ENCODE assay signal across 24 mouse cellular contexts in the genomic region with DNA sequence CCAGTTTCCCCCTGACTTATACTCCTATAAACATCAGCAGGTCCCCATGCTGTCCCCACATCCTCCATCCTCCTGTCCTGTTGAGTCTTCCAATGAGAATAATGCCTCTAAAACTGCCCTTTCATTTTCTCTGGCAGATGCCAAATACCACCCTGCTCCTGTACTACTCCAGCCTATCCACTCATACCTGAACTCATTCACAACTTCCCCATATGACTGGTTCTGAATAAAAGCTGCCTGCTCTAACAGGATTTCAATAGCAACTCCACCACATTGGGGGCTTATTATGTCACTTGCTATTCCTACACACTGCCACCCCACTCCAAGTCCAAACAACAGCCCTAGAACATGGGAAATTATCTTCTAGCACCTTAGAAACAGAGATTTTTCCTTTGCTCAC.
DNase-seq lines count a peak whose midpoint lies in the region; ATAC-seq and TF ChIP-seq lines count a peak whose summit lies in the region.
"Had no signal": no experiment of that assay in that cellular context is flagged by ENCODE, and none has a peak within 500 bp of the region (broad histone marks: within the 10 kb centered on the region; RNA-seq: fewer than 3 reads in every experiment).

No protein-coding gene starts in this region.

- no peak overlapping the region for H3K9ac ChIP-seq in intestine, postnatal 0 days (ENCODE audit: low read depth, low read length)
- no peak overlapping the region for H3K9ac ChIP-seq in intestine, embryonic 16.5 days (ENCODE audit: low read depth, low read length)
- no peak overlapping the region for H3K9ac ChIP-seq in CH12.LX (ENCODE audit: insufficient read depth, low read depth)
- H3K9ac ChIP-seq: embryonic facial prominence, embryonic 13.5 days; embryonic facial prominence, embryonic 15.5 days; forebrain, embryonic 12.5 days had no signal

- DNase-seq in A20 (ENCODE audit: low read depth, low spot score) = peak; percentile 66
- DNase-seq in CH12.LX (ENCODE audit: extremely low read depth) = peak; percentile 26
- DNase-seq in retina, embryonic 14.5 days (ENCODE audit: low spot score) = no peak
- DNase-seq: adrenal gland, adult 2 months; adrenal gland, postnatal 10 days; adrenal gland, postnatal 25 days; B cell, adult 2 months; cerebellum, adult 11 months; cerebellum, adult 18-20 months; cerebellum, adult 8-10 months; cerebellum, adult 9-11 months; cerebellum, postnatal 14 days; cerebellum, postnatal 36 days; embryo, embryonic 11 days had no signal

- no peak overlapping the region for H3K4me3 ChIP-seq in intestine, postnatal 0 days (ENCODE audit: low read depth, low read length)
- no peak overlapping the region for H3K4me3 ChIP-seq in intestine, embryonic 16.5 days (ENCODE audit: low read length)
- no peak overlapping the region for H3K4me3 ChIP-seq in CH12.LX (replicated peaks in 1 of 3; ENCODE audit: low read depth in 2 of 3, low read length in 2 of 3, poor library complexity in 1 of 3)
- H3K4me3 ChIP-seq: embryonic facial prominence, embryonic 13.5 days; embryonic facial prominence, embryonic 15.5 days; erythroblast, embryonic 14.5 days; forebrain, embryonic 10.5 days; forebrain, embryonic 12.5 days had no signal

- H3K9me3 ChIP-seq in intestine, postnatal 0 days (ENCODE audit: control insufficient read depth) = no peaks in the 10 kb centered on the region
- no peaks in the 10 kb centered on the region for H3K9me3 ChIP-seq in intestine, embryonic 16.5 days (ENCODE audit: control insufficient read depth, low read length)
- H3K9me3 ChIP-seq in CH12.LX (replicated peaks; ENCODE audit: low read length) = no peaks in the 10 kb centered on the region
- H3K9me3 ChIP-seq: embryonic facial prominence, embryonic 13.5 days; embryonic facial prominence, embryonic 15.5 days; forebrain, embryonic 12.5 days had no signal

- in situ Hi-C loops in CH12.LX (cut with MboI; ENCODE audit: low pct_ligation_motif_present, low pct_unique_long_range_greater_than_20kb, low sequenced_read_pairs) = no loop called here

- no peaks in the 10 kb centered on the region for H3K27me3 ChIP-seq in intestine, postnatal 0 days (replicated peaks; ENCODE audit: control insufficient read depth, insufficient read depth, low read length)
- no peaks in the 10 kb centered on the region for H3K27me3 ChIP-seq in intestine, embryonic 16.5 days (replicated peaks; ENCODE audit: control insufficient read depth, insufficient read depth, low read length)
- no peaks in the 10 kb centered on the region for H3K27me3 ChIP-seq in CH12.LX (replicated peaks)
- H3K27me3 ChIP-seq: embryonic facial prominence, embryonic 13.5 days; embryonic facial prominence, embryonic 15.5 days; forebrain, embryonic 12.5 days had no signal

- dilution Hi-C loops in CH12.LX (cut with MboI; ENCODE audit: extremely low pct_ligation_motif_present, extremely low pct_unique_long_range_greater_than_20kb, low sequenced_read_pairs) = no loop called here

- no peak for TF ChIP-seq EP300 in CH12.LX (IDR thresholded peaks at IDR 0.05; ENCODE audit: low read length)

- no peak overlapping the region for H3K27ac ChIP-seq in intestine, postnatal 0 days (ENCODE audit: low read depth, low read length)
- no peak overlapping the region for H3K27ac ChIP-seq in intestine, embryonic 16.5 days (ENCODE audit: low read length)
- no peak overlapping the region for H3K27ac ChIP-seq in CH12.LX (ENCODE audit: insufficient read depth, low read depth)
- H3K27ac ChIP-seq: embryonic facial prominence, embryonic 13.5 days; embryonic facial prominence, embryonic 15.5 days; forebrain, embryonic 10.5 days; forebrain, embryonic 12.5 days had no signal

- no peaks in the 10 kb centered on the region for H3K36me3 ChIP-seq in intestine, postnatal 0 days (ENCODE audit: control insufficient read depth, insufficient read depth)
- no peaks in the 10 kb centered on the region for H3K36me3 ChIP-seq in intestine, embryonic 16.5 days (ENCODE audit: control insufficient read depth, insufficient read depth, low read length)
- peaks cover 0 to 16% of the 10 kb centered on the region in 2 experiments for H3K36me3 ChIP-seq in CH12.LX (replicated peaks in 1 of 2; ENCODE audit: control insufficient read depth in 1 of 2, insufficient read depth in 1 of 2, low read length in 1 of 2)
- H3K36me3 ChIP-seq: forebrain, embryonic 12.5 days had no signal

- H3K4me1 ChIP-seq in intestine, postnatal 0 days (replicated peaks; ENCODE audit: control insufficient read depth, insufficient read depth, low read length) = peaks cover 12% of the 10 kb centered on the region; the same call in 1 of the 2 replicates
- H3K4me1 ChIP-seq in intestine, embryonic 16.5 days (ENCODE audit: control insufficient read depth, insufficient read depth, low read length) = no peaks in the 10 kb centered on the region; the same call in 1 of the 2 replicates
- peaks cover 5 to 52% of the 10 kb centered on the region in 2 experiments; a peak in 3 of 4 replicates for H3K4me1 ChIP-seq in CH12.LX (ENCODE audit: control insufficient read depth in 1 of 2, insufficient read depth in 2 of 2)

- ATAC-seq in intestine, postnatal 0 days = no peak
- ATAC-seq in intestine, embryonic 16.5 days = no peak
- ATAC-seq: CD4-positive, CD25-positive, alpha-beta regulatory T cell, adult 4 months; forebrain, embryonic 14.5 days; forebrain, embryonic 16.5 days had no signal

- TF ChIP-seq POLR2A in CH12.LX (IDR thresholded peaks at IDR 0.05; ENCODE audit: low read depth, low read length) = no peak

- no peak for TF ChIP-seq CTCF in intestine, postnatal 0 days (IDR thresholded peaks at IDR 0.05; ENCODE audit: low read depth)
- no peak for TF ChIP-seq CTCF in CH12.LX (conservative IDR thresholded peaks at IDR 0.05 in 1 of 2, IDR thresholded peaks at IDR 0.05 in 1 of 2; ENCODE audit: low read depth in 2 of 2, low read length in 2 of 2)

- peaks cover 18% of the 10 kb centered on the region for H3K79me2 ChIP-seq in CH12.LX (replicated peaks; ENCODE audit: control insufficient read depth, extremely low read depth, insufficient read depth, poor library complexity, severe bottlenecking)

- peak overlapping the region; percentile 92; the same call in 1 of the 2 replicates for H3K4me2 ChIP-seq in intestine, postnatal 0 days (replicated peaks; ENCODE audit: low read depth)
- no peak overlapping the region for H3K4me2 ChIP-seq in intestine, embryonic 16.5 days (ENCODE audit: low read depth, low read length)
- H3K4me2 ChIP-seq in CH12.LX (ENCODE audit: insufficient read depth, low read depth, poor library complexity, severe bottlenecking) = no peak overlapping the region
- H3K4me2 ChIP-seq: embryonic facial prominence, embryonic 13.5 days; embryonic facial prominence, embryonic 15.5 days; forebrain, embryonic 12.5 days had no signal

- TF ChIP-seq RAD21 in CH12.LX (IDR thresholded peaks at IDR 0.05; ENCODE audit: low read depth, low read length) = no peak

TF ChIP-seq in CH12.LX, 34 proteins besides CTCF, POLR2A, EP300 and RAD21:
- TF ChIP-seq IRF4 (IDR thresholded peaks at IDR 0.05; ENCODE audit: low read depth, low read length) = no peak
- no peak for TF ChIP-seq USF2 (conservative IDR thresholded peaks at IDR 0.05; ENCODE audit: low read depth, low read length)
- no peak for TF ChIP-seq GABPA (IDR thresholded peaks at IDR 0.05; ENCODE audit: insufficient replicate concordance, low read depth, low read length)
- no peak for TF ChIP-seq MXI1 (IDR thresholded peaks at IDR 0.05; ENCODE audit: low read depth, low read length)
- TF ChIP-seq ZNF384 (IDR thresholded peaks at IDR 0.05; ENCODE audit: low read depth, low read length) = no peak
- no peak for TF ChIP-seq SMC3 (IDR thresholded peaks at IDR 0.05; ENCODE audit: low read depth, low read length)
- no peak for TF ChIP-seq HCFC1 (IDR thresholded peaks at IDR 0.05; ENCODE audit: low read depth, low read length)
- no peak for TF ChIP-seq POLR2AphosphoS2 (IDR thresholded peaks at IDR 0.05; ENCODE audit: low read depth, low read length)
- TF ChIP-seq ZKSCAN1 (IDR thresholded peaks at IDR 0.05; ENCODE audit: borderline replicate concordance, low read depth, low read length) = no peak
- no peak for TF ChIP-seq RCOR1 (conservative IDR thresholded peaks at IDR 0.05; ENCODE audit: low read depth, low read length)
- TF ChIP-seq ETS1 (conservative IDR thresholded peaks at IDR 0.05; ENCODE audit: low read depth, low read length) = no peak
- no peak for TF ChIP-seq TCF12 (IDR thresholded peaks at IDR 0.05; ENCODE audit: low read depth, low read length)
- no peak for TF ChIP-seq ELF1 (IDR thresholded peaks at IDR 0.05; ENCODE audit: low read depth, low read length)
- no peak for TF ChIP-seq ZMIZ1 (IDR thresholded peaks at IDR 0.05; ENCODE audit: low read depth, low read length)
- no peak for TF ChIP-seq MEF2A (IDR thresholded peaks at IDR 0.05; ENCODE audit: borderline replicate concordance, low read depth, low read length)
